Mouse (Mus musculus) cerebellum, adult 11-12 months (tissue): Measurements from ENCODE around the gene Ankrd13d.

Experiments
- DNase-seq: peaks from one replicate; pipeline ENCODE4 v3.0.0; 2022

Ankrd13d gene

DNA sequence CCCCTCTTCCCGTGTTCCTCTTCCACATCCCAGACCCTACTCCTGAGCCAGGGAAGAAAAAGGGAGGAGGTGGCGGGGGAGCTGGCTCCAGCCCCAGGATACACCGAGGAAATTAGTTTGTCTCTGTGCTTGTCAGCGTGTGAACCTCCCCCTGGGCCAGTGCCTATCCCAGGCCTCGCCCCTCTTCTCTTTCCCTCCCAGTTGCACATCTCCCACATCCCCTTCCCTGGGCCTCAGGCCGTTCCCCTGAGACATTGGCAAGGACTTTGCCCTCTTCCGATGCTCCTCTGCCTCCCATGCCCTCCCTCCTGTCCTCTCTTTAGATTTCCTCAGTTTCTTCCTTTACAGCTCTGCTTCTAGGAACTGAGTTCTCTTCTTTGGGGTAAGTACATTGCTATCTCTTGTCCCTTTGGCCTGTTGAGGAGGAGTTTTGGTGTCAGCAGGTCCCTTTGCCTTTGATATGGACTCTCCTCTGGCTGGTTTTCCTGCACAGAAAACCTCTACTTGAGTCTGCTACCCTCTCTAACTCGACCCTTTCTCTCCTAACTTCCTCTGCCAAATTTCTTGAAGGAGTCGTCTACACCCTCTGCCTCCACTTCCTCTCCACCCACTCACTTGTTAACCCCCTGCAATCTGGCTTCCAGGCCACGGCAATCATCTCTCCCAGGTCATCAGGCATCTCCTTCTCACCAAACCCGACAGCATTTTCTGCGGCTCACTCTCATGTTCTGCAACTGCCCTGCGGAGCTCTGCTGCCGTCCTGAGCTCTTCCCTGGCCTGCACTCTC lies 61.8 kb downstream of the Ankrd13d start:
- DNase-seq = no peak

DNA sequence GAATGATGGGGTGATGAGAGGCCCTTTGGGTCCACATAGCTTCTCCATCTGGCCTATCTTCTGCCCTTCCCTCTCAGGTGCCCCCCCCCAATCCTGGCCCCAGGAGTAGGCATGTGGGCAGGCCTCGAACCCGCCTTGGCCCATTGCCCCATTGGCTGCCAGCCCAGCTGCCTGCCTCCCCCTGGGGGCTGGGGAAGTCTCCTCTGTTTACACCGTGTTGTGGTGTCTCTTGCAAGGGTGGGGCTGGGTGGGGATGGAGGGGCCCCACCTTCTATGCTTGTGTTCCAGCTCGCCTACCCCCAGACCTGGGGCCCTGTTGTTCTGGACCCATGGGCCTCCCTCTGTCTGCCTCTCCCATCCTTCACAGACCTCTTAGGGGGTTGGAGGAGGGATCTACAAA lies 62.5 kb downstream of the Ankrd13d start:
- DNase-seq = no peak
